Comparison of ENCODE assay signal across 10 mouse cellular contexts in the genomic region with DNA sequence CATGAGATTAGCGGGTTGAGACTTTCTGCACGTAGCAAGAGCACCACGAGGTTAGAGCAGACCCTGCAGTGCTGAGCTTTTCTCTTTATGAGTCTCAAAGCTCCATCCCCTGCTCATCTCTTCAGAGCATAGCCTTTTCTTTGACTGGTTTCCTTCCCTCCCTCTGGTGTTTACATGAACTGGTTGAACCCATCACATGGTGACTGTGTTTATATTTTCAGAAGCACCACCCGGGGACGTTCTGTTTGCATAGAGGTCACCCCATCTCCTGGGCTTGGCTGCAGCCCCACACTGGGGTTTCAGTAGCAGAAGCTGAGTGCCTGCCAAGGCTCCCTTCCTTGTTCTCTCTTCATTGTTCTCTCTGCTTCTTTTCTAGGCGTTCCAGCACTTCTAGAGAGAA. TPM values are rescaled to one million over a fixed set of nuclear protein-coding genes. Genes with fewer than 3 reads are reported as not detected.
A peak's percentile ranks its signal among the peaks of the same experiment; 100 is the strongest.
DNase-seq lines count a peak whose midpoint lies in the region; ATAC-seq and TF ChIP-seq lines count a peak whose summit lies in the region.
"Had no signal": no experiment of that assay in that cellular context is flagged by ENCODE, and none has a peak within 500 bp of the region (broad histone marks: within the 10 kb centered on the region; RNA-seq: fewer than 3 reads in every experiment).

No protein-coding gene starts in this region.

- peak; percentile 77; the same call in 1 of the 2 replicates for ATAC-seq in kidney, embryonic 16.5 days (ENCODE audit: low FRiP score, low TSS enrichment)
- no peak for ATAC-seq in forebrain, embryonic 14.5 days
- ATAC-seq: Patski had no signal

- no peak for TF ChIP-seq POLR2A in small intestine, adult 2 months (IDR thresholded peaks at IDR 0.05; ENCODE audit: low read depth, low read length)

- H3K27ac ChIP-seq in kidney, embryonic 16.5 days (ENCODE audit: low read length): peak overlapping the region; percentile 46; the same call in 1 of the 2 replicates
- H3K27ac ChIP-seq in small intestine, adult 2 months (ENCODE audit: insufficient read depth, low read depth, low read length): peak overlapping the region; percentile 45; the same call in 1 of the 2 replicates
- H3K27ac ChIP-seq in forebrain, embryonic 14.5 days (ENCODE audit: low read depth, low read length): no peak overlapping the region
- H3K27ac ChIP-seq: macrophage had no signal

- no peaks in the 10 kb centered on the region for H3K36me3 ChIP-seq in kidney, embryonic 16.5 days (ENCODE audit: insufficient read depth, low read length)
- H3K36me3 ChIP-seq in small intestine, adult 2 months (ENCODE audit: control insufficient read depth, insufficient read depth, low read length): no peaks in the 10 kb centered on the region
- no peaks in the 10 kb centered on the region for H3K36me3 ChIP-seq in forebrain, embryonic 14.5 days (ENCODE audit: control insufficient read depth, insufficient read depth, low read length)

- H3K4me2 ChIP-seq in kidney, embryonic 16.5 days (replicated peaks; ENCODE audit: low read depth, low read length): no peak overlapping the region
- H3K4me2 ChIP-seq in forebrain, embryonic 14.5 days (ENCODE audit: low read length): no peak overlapping the region

- H3K4me3 ChIP-seq in kidney, embryonic 16.5 days (ENCODE audit: low read length): no peak overlapping the region
- no peak overlapping the region for H3K4me3 ChIP-seq in small intestine, adult 2 months (ENCODE audit: low read depth, low read length)
- H3K4me3 ChIP-seq in forebrain, embryonic 14.5 days (ENCODE audit: low read depth, low read length): no peak overlapping the region

- no peaks in the 10 kb centered on the region for H3K9me3 ChIP-seq in kidney, embryonic 16.5 days (ENCODE audit: low read length)
- no peaks in the 10 kb centered on the region for H3K9me3 ChIP-seq in forebrain, embryonic 14.5 days (replicated peaks; ENCODE audit: control insufficient read depth, low read length)

- no peak for TF ChIP-seq CTCF in small intestine, adult 2 months (IDR thresholded peaks at IDR 0.05; ENCODE audit: extremely low read depth, insufficient read length, insufficient replicate concordance, low read depth, low read length)

- peak; percentile 9 to 10 for DNase-seq in cerebellum, postnatal 25 days
- no peak for DNase-seq in cerebellum, postnatal 4 days (ENCODE audit: low spot score in 2 of 2)
- peak; percentile 46 for DNase-seq in ovary, postnatal 36 days (ENCODE audit: low spot score)
- DNase-seq in ovary, postnatal 14 days (ENCODE audit: low spot score): no peak
- no peak for DNase-seq in embryo, embryonic 11 days
- DNase-seq in forebrain, embryonic 14.5 days (ENCODE audit: low spot score): no peak

- H3K9ac ChIP-seq in kidney, embryonic 16.5 days (replicated peaks; ENCODE audit: low read length): no peak overlapping the region
- H3K9ac ChIP-seq in forebrain, embryonic 14.5 days (ENCODE audit: low read length): no peak overlapping the region

- H3K27me3 ChIP-seq in kidney, embryonic 16.5 days (ENCODE audit: insufficient read depth, low read length): no peaks in the 10 kb centered on the region
- H3K27me3 ChIP-seq in small intestine, adult 2 months (ENCODE audit: control insufficient read depth, insufficient read depth, low read length): no peaks in the 10 kb centered on the region
- no peaks in the 10 kb centered on the region for H3K27me3 ChIP-seq in forebrain, embryonic 14.5 days (replicated peaks; ENCODE audit: control insufficient read depth, insufficient read depth, low read length)
- H3K27me3 ChIP-seq: Patski had no signal

- 47% methylated on average over 6 of the region's 6 CpGs for WGBS in kidney, embryonic 16.5 days
- 34% methylated on average over 6 of the region's 6 CpGs for WGBS in small intestine, adult 2 months
- WGBS in forebrain, embryonic 14.5 days: 76% methylated on average over 6 of the region's 6 CpGs

- H3K4me1 ChIP-seq in kidney, embryonic 16.5 days (ENCODE audit: insufficient read depth, low read length): peaks cover 11% of the 10 kb centered on the region; the same call in 1 of the 2 replicates
- H3K4me1 ChIP-seq in small intestine, adult 2 months (ENCODE audit: control insufficient read depth, insufficient read depth, insufficient read length, low read length): no peaks in the 10 kb centered on the region
- H3K4me1 ChIP-seq in forebrain, embryonic 14.5 days (ENCODE audit: control insufficient read depth, insufficient read depth, low read length): no peaks in the 10 kb centered on the region

RNA-seq across cellular contexts. Expression of gene Igfbp5, which starts 40.1 kb away (rescaled TPM):
- 89.0 and 104 TPM in 2 replicates for polyA plus RNA-seq in kidney, embryonic 16.5 days (2015; fragmentation: Nextera tagmentation; extraction: Ambion mirVana)
- 5.5 and 8.6 TPM in 2 replicates for polyA plus RNA-seq in small intestine, adult 2 months (2012; rRNA removed)
- polyA plus RNA-seq in forebrain, embryonic 14.5 days (2014; fragmentation: Nextera tagmentation; extraction: Ambion mirVana): 17.9 and 19.7 TPM in 2 replicates

Comparison
In these comparisons a context has a peak if more than half of its experiments do, and no peak if none do; other contexts are left out.
1. DNase-seq: peak in cerebellum, postnatal 25 days (2 of 2) and ovary, postnatal 36 days (single experiment); none in cerebellum, postnatal 4 days (0 of 2), ovary, postnatal 14 days (single experiment), embryo, embryonic 11 days (single experiment) and forebrain, embryonic 14.5 days (single experiment).